Mouse (Mus musculus) frontal cortex, postnatal 36 days (tissue): ENCODE measurements around the gene Pam.
"Not testable (repeated sequence)": the region's sequence is repeated elsewhere in the genome, so short reads cannot be mapped to it uniquely, and the experiment has no call there.

Source experiments
- DNase-seq, 2 experiments: peaks; one replicate each; pipeline ENCODE4 v3.0.0; 2022; ENCODE audit warnings: low spot score in 2 of 2

Gene Pam

GRCm38 (mm10) chr1:98038252-98038651 is 57.2 kb downstream of the Pam start:
- DNase-seq = no peak

- DNase-seq = no peak
These were observed 59.7 kb downstream of the Pam start for GRCm38 (mm10) chr1:98035736-98036135.

DNA sequence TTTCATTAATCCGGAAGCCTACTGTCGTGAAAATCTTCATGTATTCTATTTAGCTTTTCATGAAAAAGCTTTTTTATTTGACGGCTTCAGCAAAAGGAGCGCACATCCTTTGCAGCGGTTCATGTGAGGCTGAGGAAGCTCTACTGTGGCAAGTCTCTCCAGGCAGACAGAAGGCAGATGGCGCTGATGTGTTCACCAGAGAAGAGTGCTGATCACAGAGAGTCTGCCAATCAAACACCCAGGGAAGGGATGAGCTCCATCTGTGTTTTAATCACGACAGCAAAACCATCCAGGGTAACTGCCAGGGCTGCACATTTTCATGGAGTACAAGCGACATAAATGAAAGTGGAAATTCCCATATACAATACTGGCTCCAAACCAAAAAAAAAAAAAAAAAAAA is 63.6 kb downstream of the Pam start:
- DNase-seq = peak; percentile 49 to 81

- DNase-seq = no peak
These were observed 66.4 kb downstream of the Pam start for GRCm38 (mm10) chr1:98029025-98029424.

GRCm38 (mm10) chr1:98028468-98028867 is 67.0 kb downstream of the Pam start:
- DNase-seq = no peak

- no peak for DNase-seq
These were observed 67.5 kb downstream of the Pam start for GRCm38 (mm10) chr1:98027959-98028358.

- DNase-seq = no peak
These were observed 69.4 kb downstream of the Pam start for GRCm38 (mm10) chr1:98025924-98026640.

DNA sequence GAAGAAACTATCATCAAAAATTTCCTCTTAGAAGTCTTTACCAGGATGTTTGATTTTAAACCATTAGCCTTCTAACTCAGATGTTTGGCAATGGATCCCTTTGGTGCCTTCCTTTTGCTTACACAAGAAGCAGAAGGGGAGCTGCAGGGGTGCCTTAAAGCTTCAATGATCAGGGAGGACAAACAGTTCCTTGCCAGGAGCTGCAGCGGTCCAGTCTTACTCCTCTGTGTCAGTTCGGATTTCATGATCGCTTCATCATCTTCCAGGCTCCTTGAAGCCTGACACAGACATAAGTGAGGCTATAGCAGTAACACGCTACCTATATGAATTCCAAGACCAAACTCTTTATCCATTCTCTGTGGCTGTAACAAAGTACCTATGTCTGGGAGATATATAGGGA is 71.6 kb downstream of the Pam start:
- DNase-seq = no peak

DNA sequence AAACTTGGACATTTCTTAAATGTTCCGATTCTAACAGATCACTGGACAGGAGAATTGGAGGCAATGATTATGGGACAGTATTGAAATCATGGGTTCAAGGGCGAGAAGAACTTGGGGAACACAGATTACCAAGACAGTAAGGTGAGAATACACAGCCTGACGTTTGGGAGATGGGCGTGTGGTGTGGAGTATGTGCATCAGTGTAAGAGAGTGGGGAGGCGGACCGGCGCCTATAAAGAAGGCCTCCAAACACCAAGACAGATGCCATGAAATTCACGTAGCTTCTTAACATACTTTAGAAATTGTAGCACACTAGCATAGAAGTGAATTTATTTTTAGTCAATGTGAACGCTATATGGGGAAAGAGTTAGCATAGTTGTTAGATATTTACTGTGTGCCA is 76.5 kb downstream of the Pam start:
- DNase-seq = no peak

GRCm38 (mm10) chr1:98016004-98016848 is 79.2 kb downstream of the Pam start:
- no peak for DNase-seq

GRCm38 (mm10) chr1:98015564-98015963 is 79.9 kb downstream of the Pam start:
- DNase-seq = no peak

- DNase-seq = peak; percentile 74 to 86
These were observed 92.7 kb downstream of the Pam start for GRCm38 (mm10) chr1:98002561-98003425.

DNA sequence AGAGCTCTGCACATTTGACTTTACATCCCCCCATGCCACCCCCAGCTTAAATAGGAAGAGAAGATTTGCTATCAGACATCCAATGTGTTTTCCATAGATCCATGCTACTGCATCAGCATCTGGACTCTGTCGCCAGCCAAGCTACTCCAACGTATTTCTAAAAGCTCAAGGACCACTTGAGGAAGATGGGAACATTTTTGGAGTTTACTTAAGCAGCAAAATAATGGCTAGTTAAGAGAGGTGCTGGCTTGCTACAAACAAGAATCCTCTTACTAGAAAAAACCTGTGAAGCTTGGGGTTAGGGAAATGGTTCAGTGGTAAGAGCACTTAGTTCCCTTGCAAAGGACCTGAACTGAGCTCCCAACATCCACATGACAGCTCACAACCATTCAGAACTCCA is 96.0 kb downstream of the Pam start:
- no peak for DNase-seq

DNA sequence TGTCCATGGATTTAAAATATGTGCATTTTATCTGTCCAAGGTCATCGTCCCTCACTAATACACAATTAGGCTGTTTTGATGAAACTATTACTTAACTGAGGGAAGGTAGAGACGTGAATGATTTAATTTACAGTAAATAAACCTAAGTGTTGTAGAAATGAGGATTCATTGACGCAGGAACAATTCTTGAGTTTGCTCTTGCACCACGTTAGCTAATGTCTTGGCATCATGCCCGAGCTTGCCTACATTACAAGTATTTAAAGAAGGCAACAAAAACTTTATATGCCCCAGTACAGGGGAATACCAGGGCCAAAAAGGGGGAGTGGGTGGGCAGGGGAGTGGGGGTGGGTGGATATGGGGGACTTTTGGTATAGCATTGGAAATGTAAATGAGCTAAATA is 96.5 kb downstream of the Pam start:
- DNase-seq = not testable (repeated sequence)

- no peak for DNase-seq
These were observed 98.4 kb downstream of the Pam start for GRCm38 (mm10) chr1:97997088-97997487.

- DNase-seq = no peak
These were observed 103.5 kb downstream of the Pam start for GRCm38 (mm10) chr1:97991976-97992375.

DNA sequence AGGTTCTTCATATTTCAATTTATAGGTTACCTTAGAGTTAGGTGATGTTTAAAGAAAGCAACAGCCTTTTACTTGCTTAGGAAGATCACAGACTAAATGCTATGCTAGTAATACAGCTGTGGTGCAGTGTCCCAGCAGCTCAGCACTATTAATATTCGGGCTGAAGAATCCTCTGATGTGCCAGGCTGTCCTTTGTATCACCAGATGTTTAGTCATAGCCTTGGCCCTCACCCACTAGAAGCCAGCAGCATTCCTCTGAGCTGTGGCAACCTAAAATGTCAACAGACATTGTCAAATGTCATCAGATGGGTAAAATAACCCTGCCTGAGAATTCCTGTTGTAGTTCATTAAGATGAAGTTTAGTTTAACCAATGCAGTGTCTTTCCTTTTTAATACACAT is 112.3 kb downstream of the Pam start:
- no peak for DNase-seq

- no peak for DNase-seq
These were observed 116.0 kb downstream of the Pam start for GRCm38 (mm10) chr1:97979422-97979821.

DNA sequence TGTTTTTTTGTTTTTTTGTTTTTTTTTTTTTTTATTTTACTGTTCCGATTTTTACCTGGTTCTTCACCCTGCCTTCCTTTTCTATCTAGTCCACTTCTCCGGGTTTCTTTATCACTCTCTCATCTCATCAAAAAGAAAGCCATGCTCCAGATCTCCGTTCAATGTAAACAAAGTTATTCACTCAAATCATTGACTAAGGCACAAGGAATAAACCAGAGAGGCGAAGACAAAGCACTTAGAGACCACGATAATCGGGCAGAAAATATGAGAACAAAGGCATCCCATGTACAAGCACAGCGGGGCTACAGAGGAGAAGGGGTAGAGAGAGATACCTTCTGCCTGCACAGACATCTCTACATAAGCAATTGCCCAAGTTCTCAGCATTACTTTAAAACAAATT is 117.9 kb downstream of the Pam start:
- no peak for DNase-seq

- DNase-seq = peak; percentile 67 to 70
These were observed 118.5 kb downstream of the Pam start for GRCm38 (mm10) chr1:97976873-97977473.

DNA sequence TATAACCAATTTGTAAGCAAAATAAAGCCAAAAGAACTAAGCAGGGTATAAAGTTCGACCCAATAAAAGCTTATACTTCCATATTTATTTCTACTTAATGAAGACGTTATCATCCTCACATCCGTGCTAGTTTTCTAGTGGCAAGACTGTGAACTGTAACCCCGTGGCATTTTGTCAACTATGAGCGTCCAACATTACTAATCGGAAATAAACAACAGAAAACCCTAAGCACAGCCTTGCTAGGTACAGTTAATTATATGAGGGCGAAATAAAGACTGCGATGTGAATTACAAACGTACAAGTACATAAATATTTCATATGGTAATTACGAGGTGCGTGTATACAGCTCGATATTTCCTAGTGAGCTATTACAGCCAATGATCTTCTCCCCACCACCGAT is 119.4 kb downstream of the Pam start:
- DNase-seq = no peak

DNA sequence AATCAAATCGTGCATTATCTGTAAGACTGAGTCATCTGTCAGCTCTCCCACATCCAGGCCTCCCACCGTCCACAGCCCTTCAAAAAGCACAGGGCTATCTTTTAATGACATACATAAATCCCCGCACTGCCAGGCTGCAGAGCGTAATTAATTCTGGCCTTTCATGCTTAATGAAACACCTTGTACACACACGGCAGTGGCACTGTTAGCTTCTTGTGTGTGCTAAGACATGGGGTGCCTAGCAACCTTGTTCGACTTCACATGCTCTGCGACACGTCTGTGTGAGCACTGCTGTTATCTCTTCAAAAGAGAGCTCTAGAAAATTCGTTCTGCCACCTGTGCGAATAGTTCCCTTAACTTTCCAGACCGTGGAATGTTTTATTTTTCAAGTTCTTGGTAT is 120.5 kb downstream of the Pam start:
- no peak for DNase-seq
